Mouse (Mus musculus) intestine, embryonic 15.5 days (tissue): ENCODE measurements around the gene Dimt1. TPM values are rescaled to one million over a fixed set of nuclear protein-coding genes. Genes with fewer than 3 reads are reported as not detected.
A peak's percentile ranks its signal among the peaks of the same experiment; 100 is the strongest.
"Not testable (repeated sequence)": the region's sequence is repeated elsewhere in the genome, so short reads cannot be mapped to it uniquely, and the experiment has no call there.

ENCODE experiments used
- ATAC-seq: fragments of 200-750 bp; cut with Nextera tagmentation; 2 replicates; pipeline ENCODE4 v1.8.0; 2017; ENCODE audit warnings: moderate TSS enrichment, moderate library complexity
- H3K27ac ChIP-seq: fragments of 300-500 bp; sonication (generic); 2 replicates; pipeline ENCODE4 v1.5.1; 2015; ENCODE audit warnings: mild to moderate bottlenecking, inconsistent platforms
- H3K27me3 ChIP-seq: fragments of 300-500 bp; sonication (generic); replicated peaks from 2 replicates; pipeline ENCODE4 v1.6.1; 2015; ENCODE audit warnings: inconsistent platforms
- H3K36me3 ChIP-seq: fragments of 300-500 bp; sonication (generic); 2 replicates; pipeline ENCODE4 v1.6.1; 2015; ENCODE audit warnings: inconsistent platforms
- H3K4me1 ChIP-seq: fragments of 300-500 bp; sonication (generic); replicated peaks from 2 replicates; pipeline ENCODE4 v1.6.1; 2015; ENCODE audit warnings: inconsistent platforms
- H3K4me2 ChIP-seq: fragments of 300-500 bp; sonication (generic); replicated peaks from 2 replicates; pipeline ENCODE4 v1.6.1; 2015; ENCODE audit warnings: mild to moderate bottlenecking, inconsistent platforms
- H3K4me3 ChIP-seq: fragments of 300-500 bp; sonication (generic); replicated peaks from 2 replicates; pipeline ENCODE4 v1.5.1; 2015; ENCODE audit warnings: inconsistent platforms
- H3K9ac ChIP-seq: fragments of 300-500 bp; sonication (generic); 2 replicates; pipeline ENCODE4 v1.6.1; 2015; ENCODE audit warnings: inconsistent platforms
- H3K9me3 ChIP-seq: fragments of 300-500 bp; sonication (generic); 2 replicates; pipeline ENCODE4 v1.6.1; 2016; ENCODE audit warnings: inconsistent platforms
- WGBS: fragments of 180-500 bp; shearing (Covaris S2); methylation state at CpG from one replicate; pipeline ENCODE4 v1.1.7; 2015; 5-methylcytosine and 5-hydroxymethylcytosine counted together
- polyA plus RNA-seq: library from polyadenylated mRNA; unstranded; fragments of >200 nt; fragmentation: Nextera tagmentation; extraction: Ambion mirVana; gene quantifications from 2 replicates; pipeline ENCODE4 v1.2.1, GENCODE M21; 2015

Gene Dimt1
- polyA plus RNA-seq, 1 experiment from 2014 or later, result 38.8 TPM

GRCm38 (mm10) chr13:106997557-106997956 is 50.6 kb downstream of the Dimt1 start:
- not testable (repeated sequence) for ATAC-seq, H3K4me1 ChIP-seq, H3K9me3 ChIP-seq, H3K36me3 ChIP-seq, H3K4me3 ChIP-seq, H3K4me2 ChIP-seq, H3K9ac ChIP-seq, H3K27me3 ChIP-seq, H3K27ac ChIP-seq
- 94% methylated on average over 4 of the region's 4 CpGs for WGBS

- H3K27me3 ChIP-seq, result no peaks in the 10 kb centered on the region
Observed at GRCm38 (mm10) chr13:106998026-106998425, 51.1 kb downstream of the Dimt1 start.

DNA sequence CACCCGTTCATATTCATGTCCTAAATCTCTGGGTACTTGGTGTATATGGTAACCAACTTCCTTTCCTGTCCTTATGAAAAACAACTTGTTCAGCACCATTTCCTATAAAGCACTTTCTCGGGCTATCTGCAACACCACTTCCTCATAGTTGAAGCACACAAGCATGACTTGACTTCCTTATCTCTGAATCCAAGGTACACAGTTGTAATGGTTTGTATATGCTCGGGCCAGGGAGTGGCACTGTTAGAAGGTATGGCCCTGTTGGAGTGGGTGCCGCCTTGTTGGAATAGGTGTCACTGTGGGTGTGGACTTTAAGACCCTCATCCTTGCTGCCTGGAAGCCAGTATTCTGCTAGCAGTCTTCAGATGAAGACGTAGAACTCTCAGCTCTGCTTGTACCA is 51.7 kb downstream of the Dimt1 start:
- ATAC-seq, result peak; percentile 96
- WGBS, result 55% methylated on average over 5 of the region's 5 CpGs
- Histone ChIP-seq H3K27ac (0 out of 2 replicates have a peak overlapping the region, but pooled peaks have one; percentile 9), H3K27me3 (no peaks in the 10 kb centered on the region), H3K4me3 (no peak overlapping the region), H3K4me2 (no peak overlapping the region), H3K36me3 (no peaks in the 10 kb centered on the region), H3K9ac (no peak overlapping the region), H3K9me3 (no peaks in the 10 kb centered on the region), H3K4me1 (peaks cover 4% of the 10 kb centered on the region; the same call in 1 of the 2 replicates)

More at GRCm38 (mm10) chr13:106998026-106998425, 51.1 kb downstream of the Dimt1 start:
- no peaks in the 10 kb centered on the region for H3K9me3 ChIP-seq
- 83% methylated on average over 2 of the region's 2 CpGs for WGBS
- H3K27ac ChIP-seq, result no peak overlapping the region
- H3K4me3 ChIP-seq, result no peak overlapping the region
- no peaks in the 10 kb centered on the region for H3K36me3 ChIP-seq
- H3K4me1 ChIP-seq, result peaks cover 4% of the 10 kb centered on the region; the same call in 1 of the 2 replicates
- H3K4me2 ChIP-seq, result no peak overlapping the region
- ATAC-seq, result no peak
- no peak overlapping the region for H3K9ac ChIP-seq

DNA sequence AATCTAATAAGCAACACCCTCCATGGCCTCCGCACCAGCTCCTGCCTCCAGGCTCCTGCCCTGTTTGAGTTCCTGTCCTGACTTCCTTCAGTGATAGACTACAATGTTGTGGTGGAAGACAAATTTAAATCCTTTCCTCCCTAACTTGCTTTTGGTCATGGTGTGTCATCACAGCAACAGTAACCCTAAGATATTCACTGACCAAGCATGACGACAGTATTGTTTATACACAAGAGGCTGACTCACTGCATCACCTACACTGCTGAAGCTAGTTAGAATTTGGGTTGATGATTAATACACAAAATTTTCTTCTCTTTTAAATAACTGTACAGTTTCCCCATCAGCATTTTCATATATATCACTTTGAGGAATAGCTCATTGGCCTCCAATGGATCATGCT is 56.3 kb downstream of the Dimt1 start:
- Histone ChIP-seq H3K27ac (no peak overlapping the region), H3K36me3 (no peaks in the 10 kb centered on the region), H3K4me3 (no peak overlapping the region), H3K9me3 (no peaks in the 10 kb centered on the region), H3K9ac (no peak overlapping the region), H3K27me3 (no peaks in the 10 kb centered on the region), H3K4me1 (peaks cover 2% of the 10 kb centered on the region; the same call in 1 of the 2 replicates), H3K4me2 (no peak overlapping the region)
- ATAC-seq, result no peak
- 76% methylated on average over 2 of the region's 2 CpGs for WGBS

DNA sequence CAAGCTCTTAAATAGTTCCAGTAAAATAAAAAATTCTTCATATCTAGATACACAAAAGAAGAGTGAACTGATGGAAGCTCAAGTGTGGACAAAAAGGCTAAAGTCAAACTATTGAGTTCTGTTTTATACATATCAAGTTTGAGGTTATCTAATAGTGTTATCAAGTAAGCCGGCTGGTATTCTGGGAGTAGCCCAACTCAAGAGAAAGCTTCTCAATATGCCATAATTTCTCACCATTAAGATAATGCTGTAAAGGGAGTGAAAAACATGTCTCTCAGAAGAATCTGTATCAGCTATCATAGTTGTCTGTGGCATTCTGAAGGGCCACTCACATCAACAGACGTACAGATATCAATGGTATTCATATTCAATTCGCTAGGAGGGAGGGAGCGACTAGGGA is 61.2 kb downstream of the Dimt1 start:
- Histone ChIP-seq H3K27ac (no peak overlapping the region), H3K9ac (no peak overlapping the region)
- 86% methylated on average over 4 of the region's 4 CpGs for WGBS

More for the DNA sequence above, 61.2 kb downstream of the Dimt1 start:
- Histone ChIP-seq H3K27me3 (no peaks in the 10 kb centered on the region), H3K36me3 (no peaks in the 10 kb centered on the region), H3K9me3 (no peaks in the 10 kb centered on the region), H3K4me1 (no peaks in the 10 kb centered on the region), H3K4me2 (no peak overlapping the region), H3K4me3 (no peak overlapping the region)
- no peak for ATAC-seq

Other genes starting within 250 kb of the Dimt1 start
- gene Ipo11, start 10.2 kb upstream of the Dimt1 start, polyA plus RNA-seq, result 44.2 and 47.6 TPM in 2 replicates
- gene Kif2a, start 75.0 kb downstream of the Dimt1 start, polyA plus RNA-seq, result 20.1 and 24.7 TPM in 2 replicates